Mouse (Mus musculus): ENCODE measurements at regions not wholly inside any gene's neighbourhood (a gene's known extent, or its start where the extent isn't known, plus 50 kb on each side); places are given as distances from the start of the nearest gene placed in this dataset.
"Not testable (repeated sequence)": the region's sequence is repeated elsewhere in the genome, so short reads cannot be mapped to it uniquely, and the experiment has no call there.

GRCm38 (mm10) chr6:69858631-69859030 is 933.4 kb downstream of the Rpia start:
- not testable (repeated sequence) for TF ChIP-seq EP300, CTCF (IDR thresholded peaks at IDR 0.05)
